Mouse (Mus musculus): ENCODE measurements around the gene Dynll2. TPM values are rescaled to one million over a fixed set of nuclear protein-coding genes. Genes with fewer than 3 reads are reported as not detected.

Dynll2 gene
- polyA plus RNA-seq (2012; ENCODE audit: low replicate concordance) = 19.0 and 28.2 TPM in 2 replicates

GRCm38 (mm10) chr11:87986831-87987793 is at the start of gene Dynll2:
Dynll2 (minus strand) TSS chr11:87987533.

Other genes starting within 250 kb of the Dynll2 start
- gene Supt4a, start 250.0 kb downstream of the Dynll2 start, polyA plus RNA-seq (2012; ENCODE audit: low replicate concordance) = 6.9 and 8.2 TPM in 2 replicates
- 10.2 and 13.9 TPM in 2 replicates for gene Tspoap1, start 227.0 kb downstream of the Dynll2 start, polyA plus RNA-seq (2012; ENCODE audit: low replicate concordance)
- 4.0 and 8.8 TPM in 2 replicates for gene Mpo, start 194.0 kb downstream of the Dynll2 start, polyA plus RNA-seq (2012; ENCODE audit: low replicate concordance)
- gene Lpo, start 159.2 kb downstream of the Dynll2 start, polyA plus RNA-seq (2012; ENCODE audit: low replicate concordance) = not detected in 2 replicates
- 1.4 and 1.7 TPM in 2 replicates for gene Mks1, start 134.3 kb downstream of the Dynll2 start, polyA plus RNA-seq (2012; ENCODE audit: low replicate concordance)
- gene Epx, start 112.0 kb downstream of the Dynll2 start, polyA plus RNA-seq (2012; ENCODE audit: low replicate concordance) = 0.13 TPM in 1 of 2 replicates, not detected in the other
- not detected in 2 replicates for gene Olfr462, start 95.3 kb downstream of the Dynll2 start, polyA plus RNA-seq (2012; ENCODE audit: low replicate concordance)
- not detected in 2 replicates for gene Olfr463, start 90.1 kb downstream of the Dynll2 start, polyA plus RNA-seq (2012; ENCODE audit: low replicate concordance)
- gene Olfr464, start 66.6 kb downstream of the Dynll2 start, polyA plus RNA-seq (2012; ENCODE audit: low replicate concordance) = not detected in 2 replicates
- gene Srsf1, start 59.8 kb upstream of the Dynll2 start, polyA plus RNA-seq (2012; ENCODE audit: low replicate concordance) = 170 and 245 TPM in 2 replicates
- gene Vezf1, start 80.7 kb upstream of the Dynll2 start, polyA plus RNA-seq (2012; ENCODE audit: low replicate concordance) = 4.7 and 4.8 TPM in 2 replicates
- gene Cuedc1, start 110.5 kb upstream of the Dynll2 start, polyA plus RNA-seq (2012; ENCODE audit: low replicate concordance) = 0.96 and 2.3 TPM in 2 replicates
- gene Mrps23, start 216.9 kb upstream of the Dynll2 start, polyA plus RNA-seq (2012; ENCODE audit: low replicate concordance) = 57.8 and 120 TPM in 2 replicates

All from leukemia stem cell, adult 10-12 weeks (primary cell).